Mouse (Mus musculus): ENCODE measurements around the gene Angptl1. TPM values are rescaled to one million over a fixed set of nuclear protein-coding genes. Genes with fewer than 3 reads are reported as not detected.

Angptl1 gene
- polyA plus RNA-seq, 1 experiment from 2014 or later = 0.86 TPM

- no peak for ATAC-seq
- H3K27ac ChIP-seq = no peak overlapping the region
- 88% methylated on average over 9 of the region's 9 CpGs for WGBS
- H3K27me3 ChIP-seq = no peaks in the 10 kb centered on the region
- 0 out of 2 replicates have a peak, but pooled peaks cover 3% of the 10 kb centered on the region for H3K36me3 ChIP-seq
- no peaks in the 10 kb centered on the region for H3K9me3 ChIP-seq
- H3K9ac ChIP-seq (replicated peaks) = no peak overlapping the region
- H3K4me2 ChIP-seq (replicated peaks) = no peak overlapping the region
- no peaks in the 10 kb centered on the region for H3K4me1 ChIP-seq (replicated peaks)
- no peak overlapping the region for H3K4me3 ChIP-seq (replicated peaks)
Observed at GRCm38 (mm10) chr1:156852409-156852808, 14.0 kb downstream of the Angptl1 start.

DNA sequence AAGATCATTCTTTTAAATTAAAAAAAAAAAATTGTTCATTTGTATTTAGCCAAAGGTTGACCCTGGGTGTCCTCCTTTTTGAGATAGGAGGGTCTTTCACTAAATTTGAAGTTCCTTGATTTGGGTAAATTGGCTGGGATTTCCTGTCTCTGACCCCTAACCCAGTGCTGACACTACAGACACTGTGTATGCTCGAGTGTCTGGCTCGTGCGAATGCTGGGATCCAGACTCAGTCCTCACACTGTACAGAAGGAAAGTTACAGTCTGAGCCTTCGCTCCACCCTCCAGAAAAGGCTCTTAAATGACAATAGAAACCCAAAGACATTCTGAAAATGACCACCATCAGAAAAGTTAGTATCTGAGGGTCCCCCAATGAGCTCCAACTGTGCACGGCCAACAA is 14.5 kb downstream of the Angptl1 start:
- no peak overlapping the region for H3K4me2 ChIP-seq (replicated peaks)
- ATAC-seq = no peak
- H3K27me3 ChIP-seq = no peaks in the 10 kb centered on the region
- no peaks in the 10 kb centered on the region for H3K4me1 ChIP-seq (replicated peaks)
- no peak overlapping the region for H3K9ac ChIP-seq (replicated peaks)
- H3K36me3 ChIP-seq = 0 out of 2 replicates have a peak, but pooled peaks cover 3% of the 10 kb centered on the region
- no peak overlapping the region for H3K4me3 ChIP-seq (replicated peaks)
- H3K9me3 ChIP-seq = no peaks in the 10 kb centered on the region
- H3K27ac ChIP-seq = no peak overlapping the region
- 84% methylated on average over 5 of the region's 5 CpGs for WGBS

- Histone ChIP-seq H3K4me1 (replicated peaks) (no peaks in the 10 kb centered on the region), H3K9me3 (no peaks in the 10 kb centered on the region), H3K27ac (no peak overlapping the region), H3K27me3 (no peaks in the 10 kb centered on the region), H3K9ac (replicated peaks) (no peak overlapping the region), H3K36me3 (0 out of 2 replicates have a peak, but pooled peaks cover 3% of the 10 kb centered on the region), H3K4me2 (replicated peaks) (no peak overlapping the region), H3K4me3 (replicated peaks) (no peak overlapping the region)
- WGBS = 96% methylated on average over 4 of the region's 4 CpGs
- ATAC-seq = no peak
Observed at GRCm38 (mm10) chr1:156854558-156854957, 16.2 kb downstream of the Angptl1 start.

- Histone ChIP-seq H3K4me3 (replicated peaks) (no peak overlapping the region), H3K27me3 (no peaks in the 10 kb centered on the region), H3K9me3 (no peaks in the 10 kb centered on the region), H3K27ac (no peak overlapping the region), H3K36me3 (0 out of 2 replicates have a peak, but pooled peaks cover 3% of the 10 kb centered on the region), H3K4me1 (replicated peaks) (no peaks in the 10 kb centered on the region; the same call in 1 of the 2 replicates), H3K9ac (replicated peaks) (no peak overlapping the region), H3K4me2 (replicated peaks) (no peak overlapping the region)
- no peak for ATAC-seq
- WGBS = 85% methylated on average over 2 of the region's 2 CpGs
Observed at GRCm38 (mm10) chr1:156856666-156857065, 18.3 kb downstream of the Angptl1 start.

- 0 out of 2 replicates have a peak, but pooled peaks cover 3% of the 10 kb centered on the region for H3K36me3 ChIP-seq
- H3K4me2 ChIP-seq (replicated peaks) = no peak overlapping the region
- H3K4me3 ChIP-seq (replicated peaks) = no peak overlapping the region
- no peak for ATAC-seq
- WGBS = 89% methylated on average over 2 of the region's 2 CpGs
- no peak overlapping the region for H3K27ac ChIP-seq
- H3K9me3 ChIP-seq = no peaks in the 10 kb centered on the region
- H3K9ac ChIP-seq (replicated peaks) = no peak overlapping the region
- no peaks in the 10 kb centered on the region for H3K27me3 ChIP-seq
- peaks cover 13% of the 10 kb centered on the region for H3K4me1 ChIP-seq (replicated peaks)
Observed at GRCm38 (mm10) chr1:156859156-156859555, 20.8 kb downstream of the Angptl1 start.

- no peaks in the 10 kb centered on the region for H3K27me3 ChIP-seq
- no peaks in the 10 kb centered on the region for H3K36me3 ChIP-seq
- H3K4me3 ChIP-seq (replicated peaks) = no peak overlapping the region
- WGBS = 76% methylated on average over 2 of the region's 2 CpGs
- H3K4me2 ChIP-seq (replicated peaks) = no peak overlapping the region
- no peaks in the 10 kb centered on the region for H3K9me3 ChIP-seq
- no peak overlapping the region for H3K27ac ChIP-seq
- H3K9ac ChIP-seq (replicated peaks) = no peak overlapping the region
- H3K4me1 ChIP-seq (replicated peaks) = peaks cover 18% of the 10 kb centered on the region
- no peak for ATAC-seq
Observed at GRCm38 (mm10) chr1:156859711-156860250, 21.4 kb downstream of the Angptl1 start.

- Histone ChIP-seq H3K4me2 (replicated peaks) (no peak overlapping the region), H3K4me1 (replicated peaks) (peaks cover 18% of the 10 kb centered on the region), H3K27ac (no peak overlapping the region), H3K36me3 (no peaks in the 10 kb centered on the region), H3K9me3 (no peaks in the 10 kb centered on the region), H3K9ac (replicated peaks) (no peak overlapping the region), H3K4me3 (replicated peaks) (no peak overlapping the region), H3K27me3 (no peaks in the 10 kb centered on the region)
- WGBS = 93% methylated on average over 8 of the region's 8 CpGs
- no peak for ATAC-seq
Observed at GRCm38 (mm10) chr1:156860266-156860665, 21.9 kb downstream of the Angptl1 start.

DNA sequence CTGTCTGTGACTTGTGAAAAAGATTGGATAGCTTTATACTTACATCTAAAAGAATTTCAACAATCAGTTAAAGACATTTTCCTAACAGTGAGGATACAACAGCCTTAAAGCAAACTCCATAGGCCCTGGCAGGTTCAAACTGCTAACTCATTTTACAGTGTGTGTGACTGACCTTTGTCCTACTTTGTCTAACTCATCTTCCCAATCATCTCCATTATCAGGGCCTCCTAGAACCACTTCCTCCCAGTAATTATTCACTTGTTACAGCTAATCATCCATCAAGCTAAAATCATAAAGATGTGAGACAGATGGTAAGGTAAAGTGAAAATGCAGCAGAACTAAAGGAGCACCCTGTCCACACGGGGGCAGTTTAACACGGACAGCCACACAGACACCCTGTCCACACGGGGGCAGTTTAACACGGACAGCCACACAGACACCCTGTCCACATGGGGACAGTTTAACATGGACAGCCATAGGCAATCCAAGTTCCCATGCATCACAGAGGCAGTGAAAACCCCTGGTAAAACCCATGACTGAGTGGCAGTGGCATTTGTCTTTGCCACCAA is 23.2 kb downstream of the Angptl1 start:
- Histone ChIP-seq H3K4me3 (replicated peaks) (no peak overlapping the region), H3K9ac (replicated peaks) (no peak overlapping the region), H3K9me3 (no peaks in the 10 kb centered on the region), H3K36me3 (no peaks in the 10 kb centered on the region), H3K4me2 (replicated peaks) (no peak overlapping the region), H3K27ac (no peak overlapping the region), H3K27me3 (no peaks in the 10 kb centered on the region), H3K4me1 (replicated peaks) (peaks cover 18% of the 10 kb centered on the region)
- 54% methylated on average over 4 of the region's 4 CpGs for WGBS
- ATAC-seq = no peak

DNA sequence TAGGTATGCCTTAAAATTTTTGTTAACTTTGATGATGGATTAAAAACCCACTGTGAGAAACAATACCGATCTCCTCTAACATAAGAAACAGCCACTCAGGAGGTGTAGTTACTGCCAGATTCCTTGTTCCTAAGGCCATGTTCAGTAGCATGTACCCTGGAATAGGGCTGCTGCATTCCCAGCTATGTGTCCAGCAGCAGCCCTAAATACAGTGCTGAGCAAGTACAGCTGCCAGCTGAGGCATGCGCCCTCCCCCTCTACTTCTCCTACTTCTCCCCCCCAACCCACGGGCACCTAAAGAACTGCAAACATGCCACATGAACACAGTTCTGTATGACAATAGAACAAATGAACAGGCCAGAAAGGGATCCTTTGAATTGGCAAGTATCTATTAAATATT is 25.4 kb downstream of the Angptl1 start:
- H3K4me3 ChIP-seq (replicated peaks) = no peak overlapping the region
- H3K36me3 ChIP-seq = peaks cover 5% of the 10 kb centered on the region
- 0 out of 2 replicates have a peak overlapping the region, but pooled peaks have one; percentile 32 for H3K27ac ChIP-seq
- 61% methylated on average over 3 of the region's 3 CpGs for WGBS
- no peak overlapping the region for H3K4me2 ChIP-seq (replicated peaks)
- no peaks in the 10 kb centered on the region for H3K9me3 ChIP-seq
- H3K4me1 ChIP-seq (replicated peaks) = peaks cover 18% of the 10 kb centered on the region
- ATAC-seq = 0 out of 2 replicates have a peak, but pooled peaks have one; percentile 43
- H3K27me3 ChIP-seq = no peaks in the 10 kb centered on the region
- H3K9ac ChIP-seq (replicated peaks) = no peak overlapping the region

DNA sequence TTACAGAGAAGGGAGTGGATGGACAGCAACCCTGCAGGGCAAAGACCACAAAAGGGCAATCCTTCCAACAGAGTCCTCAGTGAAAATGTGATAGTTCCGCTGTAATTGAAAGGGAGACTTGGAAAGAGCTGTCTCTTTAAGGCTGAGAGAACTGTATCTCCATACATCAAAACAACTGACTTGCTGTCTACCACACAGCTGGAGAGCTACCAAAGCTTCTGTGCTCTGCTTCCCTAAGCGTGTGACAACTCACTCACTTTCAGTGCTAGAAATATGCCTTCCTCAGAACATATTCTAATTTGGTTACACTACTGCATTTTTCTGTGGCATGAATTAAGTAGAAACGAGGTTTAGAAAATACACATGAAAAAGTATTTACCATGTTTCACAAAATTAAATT is 25.9 kb downstream of the Angptl1 start:
- Histone ChIP-seq H3K4me1 (replicated peaks) (peaks cover 18% of the 10 kb centered on the region), H3K4me3 (replicated peaks) (no peak overlapping the region), H3K36me3 (peaks cover 5% of the 10 kb centered on the region), H3K27ac (0 out of 2 replicates have a peak overlapping the region, but pooled peaks have one; percentile 36), H3K27me3 (no peaks in the 10 kb centered on the region), H3K9me3 (no peaks in the 10 kb centered on the region), H3K9ac (replicated peaks) (no peak overlapping the region), H3K4me2 (replicated peaks) (no peak overlapping the region)
- ATAC-seq = no peak
- WGBS = 54% methylated on average over 3 of the region's 3 CpGs

DNA sequence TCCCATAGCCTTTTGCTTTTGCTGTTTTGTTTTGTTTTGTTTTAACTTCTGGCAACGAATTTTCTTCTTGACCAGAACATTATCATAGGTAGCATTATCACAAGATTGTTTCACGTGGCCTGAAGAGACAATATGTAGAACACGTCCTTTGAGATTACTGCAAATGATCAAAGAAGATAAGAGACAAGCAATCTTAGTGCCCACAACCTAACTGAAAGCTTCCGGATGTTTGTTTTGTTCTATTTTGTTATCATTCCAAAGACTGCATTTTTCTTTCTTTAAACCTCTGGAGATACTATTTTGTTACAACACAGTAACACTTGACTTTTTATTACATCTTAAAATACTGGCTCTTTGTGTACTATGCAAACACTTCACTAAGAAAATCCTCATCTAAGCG is 31.7 kb downstream of the Angptl1 start:
- no peaks in the 10 kb centered on the region for H3K9me3 ChIP-seq
- H3K27me3 ChIP-seq = no peaks in the 10 kb centered on the region
- peaks cover 29% of the 10 kb centered on the region for H3K36me3 ChIP-seq
- no peak overlapping the region for H3K9ac ChIP-seq (replicated peaks)
- 87% methylated on average over 5 of the region's 5 CpGs for WGBS
- H3K4me2 ChIP-seq (replicated peaks) = no peak overlapping the region
- H3K27ac ChIP-seq = no peak overlapping the region
- no peak overlapping the region for H3K4me3 ChIP-seq (replicated peaks)
- H3K4me1 ChIP-seq (replicated peaks) = no peaks in the 10 kb centered on the region; the same call in 1 of the 2 replicates
- no peak for ATAC-seq

- WGBS = 95% methylated on average over 4 of the region's 4 CpGs
- Histone ChIP-seq H3K36me3 (peaks cover 31% of the 10 kb centered on the region), H3K27me3 (no peaks in the 10 kb centered on the region), H3K9ac (replicated peaks) (no peak overlapping the region), H3K27ac (no peak overlapping the region), H3K4me3 (replicated peaks) (no peak overlapping the region), H3K9me3 (no peaks in the 10 kb centered on the region), H3K4me2 (replicated peaks) (no peak overlapping the region), H3K4me1 (replicated peaks) (no peaks in the 10 kb centered on the region; the same call in 1 of the 2 replicates)
- no peak for ATAC-seq
Observed at GRCm38 (mm10) chr1:156870616-156871015, 32.3 kb downstream of the Angptl1 start.
